Mouse (Mus musculus): ENCODE data around the gene Bicdl2. TPM values are rescaled to one million over a fixed set of nuclear protein-coding genes. Genes with fewer than 3 reads are reported as not detected.

Bicdl2 gene
- polyA plus RNA-seq, 1 experiment from 2014 or later: 0.84 TPM

GRCm38 (mm10) chr17:23664556-23665021, 4.3 kb downstream of the Bicdl2 start:
- Histone ChIP-seq H3K36me3 (replicated peaks; ENCODE audit: control insufficient read depth, insufficient read depth, low read depth, low read length) (peaks cover under 1% of the 10 kb centered on the region; the same call in 1 of the 2 replicates), H3K4me2 (ENCODE audit: low read depth, low read length) (no peak overlapping the region), H3K9me3 (replicated peaks; ENCODE audit: control insufficient read depth, low read length) (no peaks in the 10 kb centered on the region), H3K4me1 (ENCODE audit: control insufficient read depth, insufficient read depth, low read length) (no peaks in the 10 kb centered on the region), H3K4me3 (ENCODE audit: low read depth, low read length) (no peak overlapping the region), H3K27ac (replicated peaks; ENCODE audit: low read depth, low read length) (no peak overlapping the region), H3K27me3 (ENCODE audit: control insufficient read depth, insufficient read depth, low read length) (peaks cover 20% of the 10 kb centered on the region), H3K9ac (replicated peaks; ENCODE audit: low read length) (no peak overlapping the region)
- ATAC-seq (replicated peaks; ENCODE audit: insufficient number of reproducible peaks, low FRiP score, low TSS enrichment, low read depth) (peak; percentile 35; the same call in 1 of the 2 replicates), DNase-seq (ENCODE audit: low spot score) (peak; percentile 80)
- WGBS: 13% methylated on average over 5 of the region's 5 CpGs

- no peak overlapping the region for H3K27ac ChIP-seq (replicated peaks; ENCODE audit: low read depth, low read length)
- DNase-seq (ENCODE audit: low spot score): no peak
- peaks cover 3% of the 10 kb centered on the region; the same call in 1 of the 2 replicates for H3K36me3 ChIP-seq (replicated peaks; ENCODE audit: control insufficient read depth, insufficient read depth, low read depth, low read length)
Measured at GRCm38 (mm10) chr17:23665511-23665910, 5.2 kb downstream of the Bicdl2 start.

GRCm38 (mm10) chr17:23670516-23671074, 10.3 kb downstream of the Bicdl2 start:
- ATAC-seq (replicated peaks; ENCODE audit: insufficient number of reproducible peaks, low FRiP score, low TSS enrichment, low read depth) (no peak), DNase-seq (ENCODE audit: low spot score) (no peak)
- H3K36me3 ChIP-seq (replicated peaks; ENCODE audit: control insufficient read depth, insufficient read depth, low read depth, low read length): peaks cover 3% of the 10 kb centered on the region; the same call in 1 of the 2 replicates
- H3K9me3 ChIP-seq (replicated peaks; ENCODE audit: control insufficient read depth, low read length): no peaks in the 10 kb centered on the region
- H3K27ac ChIP-seq (replicated peaks; ENCODE audit: low read depth, low read length): no peak overlapping the region
- WGBS: 80% methylated on average over 7 of the region's 7 CpGs
- no peak overlapping the region for H3K4me3 ChIP-seq (ENCODE audit: low read depth, low read length)
- H3K4me2 ChIP-seq (ENCODE audit: low read depth, low read length): no peak overlapping the region
- peaks cover 3% of the 10 kb centered on the region; the same call in 1 of the 2 replicates for H3K4me1 ChIP-seq (ENCODE audit: control insufficient read depth, insufficient read depth, low read length)
- no peaks in the 10 kb centered on the region for H3K27me3 ChIP-seq (ENCODE audit: control insufficient read depth, insufficient read depth, low read length)
- H3K9ac ChIP-seq (replicated peaks; ENCODE audit: low read length): no peak overlapping the region

More at GRCm38 (mm10) chr17:23665511-23665910, 5.2 kb downstream of the Bicdl2 start:
- H3K9ac ChIP-seq (replicated peaks; ENCODE audit: low read length): no peak overlapping the region
- no peak overlapping the region for H3K4me3 ChIP-seq (ENCODE audit: low read depth, low read length)
- no peaks in the 10 kb centered on the region for H3K4me1 ChIP-seq (ENCODE audit: control insufficient read depth, insufficient read depth, low read length)
- H3K4me2 ChIP-seq (ENCODE audit: low read depth, low read length): no peak overlapping the region
- H3K9me3 ChIP-seq (replicated peaks; ENCODE audit: control insufficient read depth, low read length): no peaks in the 10 kb centered on the region
- H3K27me3 ChIP-seq (ENCODE audit: control insufficient read depth, insufficient read depth, low read length): peaks cover 14% of the 10 kb centered on the region
- WGBS: 80% methylated on average over 14 of the region's 14 CpGs
- ATAC-seq (replicated peaks; ENCODE audit: insufficient number of reproducible peaks, low FRiP score, low TSS enrichment, low read depth): no peak; the same call in 1 of the 2 replicates

GRCm38 (mm10) chr17:23671519-23671918, 11.2 kb downstream of the Bicdl2 start:
- DNase-seq (ENCODE audit: low spot score) (no peak), ATAC-seq (replicated peaks; ENCODE audit: insufficient number of reproducible peaks, low FRiP score, low TSS enrichment, low read depth) (no peak)
- Histone ChIP-seq H3K27me3 (ENCODE audit: control insufficient read depth, insufficient read depth, low read length) (no peaks in the 10 kb centered on the region), H3K4me3 (ENCODE audit: low read depth, low read length) (no peak overlapping the region), H3K9ac (replicated peaks; ENCODE audit: low read length) (no peak overlapping the region), H3K4me2 (ENCODE audit: low read depth, low read length) (no peak overlapping the region), H3K27ac (replicated peaks; ENCODE audit: low read depth, low read length) (no peak overlapping the region), H3K4me1 (ENCODE audit: control insufficient read depth, insufficient read depth, low read length) (peaks cover 3% of the 10 kb centered on the region; the same call in 1 of the 2 replicates), H3K9me3 (replicated peaks; ENCODE audit: control insufficient read depth, low read length) (no peaks in the 10 kb centered on the region), H3K36me3 (replicated peaks; ENCODE audit: control insufficient read depth, insufficient read depth, low read depth, low read length) (peaks cover 3% of the 10 kb centered on the region; the same call in 1 of the 2 replicates)
- WGBS: 82% methylated on average over 3 of the region's 3 CpGs

GRCm38 (mm10) chr17:23672761-23673160, 12.5 kb downstream of the Bicdl2 start:
- peak overlapping the region; percentile 65; the same call in 1 of the 2 replicates for H3K4me3 ChIP-seq (ENCODE audit: low read depth, low read length)

GRCm38 (mm10) chr17:23673424-23674073, 13.2 kb downstream of the Bicdl2 start, which contains the start of the genes Hcfc1r1 and Thoc6:
Gene Hcfc1r1 (plus strand): TSS chr17:23673596.
Gene Thoc6 (minus strand): TSS chr17:23673882.
- Histone ChIP-seq H3K9ac (replicated peaks; ENCODE audit: low read length) (peak within 1 kb of the TSS; percentile 69), H3K36me3 (replicated peaks; ENCODE audit: control insufficient read depth, insufficient read depth, low read depth, low read length) (peaks cover 3% of the 10 kb centered on the region; the same call in 1 of the 2 replicates), H3K27ac (replicated peaks; ENCODE audit: low read depth, low read length) (peak within 1 kb of the TSS; percentile 67), H3K9me3 (replicated peaks; ENCODE audit: control insufficient read depth, low read length) (no peaks in the 10 kb centered on the region), H3K4me3 (ENCODE audit: low read depth, low read length) (peak within 1 kb of the TSS; percentile 65), H3K4me1 (ENCODE audit: control insufficient read depth, insufficient read depth, low read length) (peaks cover 3% of the 10 kb centered on the region; the same call in 1 of the 2 replicates), H3K27me3 (ENCODE audit: control insufficient read depth, insufficient read depth, low read length) (0 out of 2 replicates have a peak, but pooled peaks cover 2% of the 10 kb centered on the region), H3K4me2 (ENCODE audit: low read depth, low read length) (peak within 1 kb of the TSS; percentile 74)
- WGBS: under 1% methylated on average over 45 of the region's 45 CpGs
- DNase-seq (ENCODE audit: low spot score) (peak; percentile 95), ATAC-seq (replicated peaks; ENCODE audit: insufficient number of reproducible peaks, low FRiP score, low TSS enrichment, low read depth) (peak; percentile 93)

More at GRCm38 (mm10) chr17:23672761-23673160, 12.5 kb downstream of the Bicdl2 start:
- DNase-seq (ENCODE audit: low spot score) (no peak), ATAC-seq (replicated peaks; ENCODE audit: insufficient number of reproducible peaks, low FRiP score, low TSS enrichment, low read depth) (no peak)
- Histone ChIP-seq H3K27ac (replicated peaks; ENCODE audit: low read depth, low read length) (no peak overlapping the region), H3K36me3 (replicated peaks; ENCODE audit: control insufficient read depth, insufficient read depth, low read depth, low read length) (peaks cover 3% of the 10 kb centered on the region; the same call in 1 of the 2 replicates), H3K4me2 (ENCODE audit: low read depth, low read length) (peak overlapping the region; percentile 74; the same call in 1 of the 2 replicates), H3K4me1 (ENCODE audit: control insufficient read depth, insufficient read depth, low read length) (peaks cover 3% of the 10 kb centered on the region; the same call in 1 of the 2 replicates), H3K9ac (replicated peaks; ENCODE audit: low read length) (no peak overlapping the region), H3K9me3 (replicated peaks; ENCODE audit: control insufficient read depth, low read length) (no peaks in the 10 kb centered on the region), H3K27me3 (ENCODE audit: control insufficient read depth, insufficient read depth, low read length) (0 out of 2 replicates have a peak, but pooled peaks cover 2% of the 10 kb centered on the region)
- WGBS: 66% methylated on average over 3 of the region's 3 CpGs

- peaks cover 3% of the 10 kb centered on the region; the same call in 1 of the 2 replicates for H3K36me3 ChIP-seq (replicated peaks; ENCODE audit: control insufficient read depth, insufficient read depth, low read depth, low read length)
- no peaks in the 10 kb centered on the region for H3K9me3 ChIP-seq (replicated peaks; ENCODE audit: control insufficient read depth, low read length)
- H3K27me3 ChIP-seq (ENCODE audit: control insufficient read depth, insufficient read depth, low read length): peaks cover 11% of the 10 kb centered on the region
- ATAC-seq (replicated peaks; ENCODE audit: insufficient number of reproducible peaks, low FRiP score, low TSS enrichment, low read depth): no peak
- H3K4me3 ChIP-seq (ENCODE audit: low read depth, low read length): peak overlapping the region; percentile 65
- peak overlapping the region; percentile 52 for H3K9ac ChIP-seq (replicated peaks; ENCODE audit: low read length)
- H3K4me1 ChIP-seq (ENCODE audit: control insufficient read depth, insufficient read depth, low read length): peaks cover 3% of the 10 kb centered on the region; the same call in 1 of the 2 replicates
- H3K4me2 ChIP-seq (ENCODE audit: low read depth, low read length): peak overlapping the region; percentile 74
- no peak overlapping the region for H3K27ac ChIP-seq (replicated peaks; ENCODE audit: low read depth, low read length)
- WGBS: 38% methylated on average over 9 of the region's 9 CpGs
- DNase-seq (ENCODE audit: low spot score): no peak
Measured at GRCm38 (mm10) chr17:23674271-23674952, 14.1 kb downstream of the Bicdl2 start.

Measured in embryonic facial prominence, embryonic 11.5 days (tissue).